Mouse (Mus musculus) retina, embryonic 14.5 days (tissue): ENCODE results near the gene Rbm5.

ENCODE experiments used
- DNase-seq: peaks from one replicate; pipeline ENCODE4 v3.0.0-alpha.2; 2015; ENCODE audit warnings: low spot score

The Rbm5 gene

GRCm38 (mm10) chr9:107700114-107700571 is 70.7 kb downstream of the Rbm5 start:
- DNase-seq = peak; percentile 27

- peak; percentile 42 for DNase-seq
These were observed 71.3 kb downstream of the Rbm5 start for GRCm38 (mm10) chr9:107699376-107699980.

DNA sequence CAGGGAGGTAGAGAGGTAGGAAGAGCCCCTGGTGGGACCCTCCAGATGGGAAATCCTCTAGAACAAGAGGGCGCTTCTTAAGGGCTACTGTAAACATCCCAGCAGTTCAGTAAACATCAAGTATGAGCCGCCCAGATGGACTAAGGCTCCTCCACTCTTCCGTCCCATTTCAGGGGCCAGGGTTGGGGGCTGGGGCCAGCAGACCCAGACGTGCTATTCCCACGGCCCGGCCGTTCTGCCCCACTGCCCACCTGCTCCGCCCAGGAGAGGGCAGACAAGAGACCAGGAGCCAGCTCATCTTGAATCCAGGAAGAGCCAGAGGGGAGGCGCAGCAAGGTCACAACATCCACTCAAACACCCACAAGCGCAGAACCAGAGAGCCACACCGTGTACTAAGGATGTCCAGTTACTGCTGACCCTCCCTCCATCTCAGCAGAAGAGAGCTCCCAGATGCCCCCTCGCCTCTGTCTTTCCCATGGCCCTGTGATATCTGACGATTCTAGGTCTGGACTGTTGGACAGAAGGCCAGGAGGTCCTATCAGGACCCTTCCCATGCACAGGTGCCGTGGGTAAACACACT is 72.1 kb downstream of the Rbm5 start:
- peak; percentile 68 for DNase-seq

- DNase-seq = peak; percentile 76
These were observed 72.8 kb downstream of the Rbm5 start for GRCm38 (mm10) chr9:107697811-107698521.

GRCm38 (mm10) chr9:107696845-107697610 is 73.8 kb downstream of the Rbm5 start:
- peak; percentile 64 for DNase-seq

- no peak for DNase-seq
These were observed 74.7 kb downstream of the Rbm5 start for GRCm38 (mm10) chr9:107696106-107696479.

DNA sequence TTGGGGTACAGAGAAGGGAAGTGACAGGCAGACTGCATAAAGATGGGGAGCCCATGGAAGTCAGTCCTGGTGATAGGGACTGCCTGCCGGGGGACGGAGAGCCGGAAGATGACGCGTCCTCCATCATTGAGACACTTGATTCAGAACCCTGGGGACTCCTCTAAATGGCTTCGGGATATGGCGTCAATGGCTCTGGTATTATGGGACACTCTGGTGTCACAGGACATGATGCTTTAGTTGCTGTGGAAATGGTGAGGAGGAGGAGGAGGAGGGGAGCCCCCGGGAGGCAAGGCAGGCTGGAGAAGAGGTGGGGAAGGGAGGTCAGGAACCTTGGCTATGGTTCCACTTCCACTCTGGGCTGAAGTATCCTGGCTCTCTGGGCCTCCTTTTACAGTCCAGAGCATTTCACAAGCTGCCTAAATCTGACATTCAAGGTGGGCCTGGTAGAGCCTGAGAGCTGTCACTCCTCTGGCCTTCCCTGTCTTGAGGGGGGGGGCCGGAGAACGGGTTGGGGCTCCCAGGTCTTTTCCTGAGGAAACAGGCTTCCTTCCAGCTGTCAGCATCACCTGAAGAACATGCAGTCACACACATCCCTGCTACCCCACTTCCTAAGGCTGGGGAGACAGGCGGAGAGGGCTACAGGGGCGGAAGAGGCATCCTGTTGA is 75.2 kb downstream of the Rbm5 start:
- no peak for DNase-seq

DNA sequence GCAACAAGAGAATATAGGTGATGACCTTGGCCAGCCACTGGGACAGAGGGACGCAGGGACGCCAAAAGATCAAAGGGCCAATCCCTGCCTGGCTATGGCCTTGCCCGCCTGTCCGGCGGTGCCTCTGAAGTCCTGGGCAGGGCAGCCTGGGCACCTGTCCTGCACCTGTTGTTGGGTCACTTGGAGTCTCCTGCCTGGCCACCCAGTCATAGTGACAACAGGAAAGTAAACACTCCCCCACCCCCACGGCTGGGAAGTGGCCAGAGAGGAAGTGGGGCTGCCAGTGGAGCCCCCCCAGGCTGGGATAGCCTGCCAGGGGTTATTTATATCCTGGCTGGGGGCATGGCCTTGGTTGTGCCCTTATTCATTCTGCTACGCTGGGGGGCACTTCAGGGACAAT is 76.2 kb downstream of the Rbm5 start:
- no peak for DNase-seq

GRCm38 (mm10) chr9:107693433-107693987 is 77.3 kb downstream of the Rbm5 start:
- peak; percentile 43 for DNase-seq

DNA sequence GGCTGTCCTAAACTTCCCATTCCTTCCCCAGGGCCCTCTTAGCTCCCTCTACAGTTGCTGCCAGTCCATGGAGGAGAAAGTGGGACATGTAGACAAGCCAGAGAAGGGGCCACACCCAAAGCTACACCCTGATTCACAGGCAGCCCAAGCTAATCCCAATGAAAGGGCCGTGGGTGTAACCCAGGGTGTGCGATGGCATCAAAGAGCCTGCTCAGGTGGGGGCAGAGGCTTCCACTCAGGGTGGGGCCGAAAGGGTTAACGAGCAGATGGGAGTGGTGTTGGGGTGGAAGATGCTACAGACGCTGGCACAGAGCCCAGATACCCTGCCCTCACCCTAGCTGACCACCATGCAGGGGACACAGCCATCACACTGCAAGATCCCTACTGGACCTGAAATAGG is 78.0 kb downstream of the Rbm5 start:
- DNase-seq = peak; percentile 38

DNA sequence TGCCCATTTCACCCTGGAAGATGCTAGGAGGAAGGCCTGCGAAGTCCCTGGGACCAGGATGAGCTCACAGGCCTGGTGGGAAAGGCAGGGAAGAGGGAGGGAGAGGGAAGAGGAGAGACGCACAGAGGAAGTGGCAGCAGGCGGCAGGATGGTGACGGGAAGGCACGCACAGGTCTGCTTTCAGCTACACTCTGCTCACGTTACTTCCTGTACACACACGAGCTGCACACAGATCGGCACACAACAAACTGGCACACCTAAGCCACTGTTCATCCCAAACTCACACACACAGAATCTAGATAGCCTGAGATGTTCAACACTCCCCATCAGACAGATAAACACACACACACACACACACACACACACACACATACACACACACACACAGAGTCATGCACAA is 80.4 kb downstream of the Rbm5 start:
- DNase-seq = no peak
